Mouse (Mus musculus) olfactory bulb, adult 2 months (tissue): Measurements from ENCODE around the gene Shld1. TPM values are rescaled to one million over a fixed set of nuclear protein-coding genes. Genes with fewer than 3 reads are reported as not detected.

ENCODE experiments used
- H3K27ac ChIP-seq: fragments of 200-500 bp; 2 replicates; pipeline ENCODE4 v1.5.1; 2012; ENCODE audit warnings: low read depth, low read length; ENCODE audit not compliant: insufficient read depth
- H3K4me1 ChIP-seq: fragments of 200-500 bp; 2 replicates; pipeline ENCODE4 v1.6.1; 2012; ENCODE audit warnings: low read length; ENCODE audit not compliant: control insufficient read depth, insufficient read depth
- H3K4me3 ChIP-seq: fragments of 200-500 bp; 2 replicates; pipeline ENCODE4 v1.5.1; 2012; ENCODE audit warnings: mild to moderate bottlenecking, low read depth, low read length, moderate library complexity; ENCODE audit not compliant: insufficient read depth
- CTCF ChIP-seq: fragments of 200-500 bp; IDR thresholded peaks from 2 replicates; pipeline ENCODE4 v1.5.1; 2012; ENCODE audit warnings: low read depth, mild to moderate bottlenecking, low read length, moderate library complexity; ENCODE audit not compliant: insufficient read depth
- POLR2A ChIP-seq: fragments of 200-500 bp; IDR thresholded peaks from 2 replicates; pipeline ENCODE4 v1.6.1; 2012; ENCODE audit warnings: mild to moderate bottlenecking, low read depth, low read length, moderate library complexity; ENCODE audit not compliant: insufficient read depth
- WGBS: fragments of 180-500 bp; shearing (Covaris S2); methylation state at CpG from one replicate; pipeline ENCODE4 v1.1.7; 2018; 5-methylcytosine and 5-hydroxymethylcytosine counted together
- polyA plus RNA-seq: library from polyadenylated mRNA; stranded (reverse); fragments of >200 nt; gene quantifications from 2 replicates; pipeline ENCODE4 v1.2.4, GENCODE M21; 2012; ENCODE audit warnings: low replicate concordance; ENCODE audit not compliant: missing spikeins, insufficient read depth, insufficient read length

Shld1 gene
- polyA plus RNA-seq, 1 experiment, result not detected

DNA sequence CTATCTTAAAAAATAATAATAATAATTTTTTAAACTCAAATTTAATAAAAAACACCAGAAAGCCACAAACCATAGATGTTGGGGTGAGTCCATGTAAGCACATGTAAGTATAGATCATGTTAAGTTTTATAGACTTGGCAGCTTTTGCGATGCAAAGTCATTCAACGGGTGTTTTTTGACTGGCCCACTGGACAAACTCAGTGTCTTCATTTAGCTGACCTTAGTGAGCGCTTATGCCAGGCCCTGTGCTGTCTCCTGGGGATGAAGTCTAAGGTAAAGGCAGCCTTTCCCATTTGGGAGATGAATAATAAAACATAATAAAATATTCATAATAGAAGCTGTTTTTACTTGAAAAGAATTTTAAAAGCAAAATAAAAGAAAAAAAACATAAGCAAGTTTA, 28.2 kb downstream of the Shld1 start:
- Histone ChIP-seq H3K27ac (no peak overlapping the region), H3K4me1 (peaks cover 16% of the 10 kb centered on the region), H3K4me3 (no peak overlapping the region)
- TF ChIP-seq POLR2A, result no peak
- no peak for TF ChIP-seq CTCF
- WGBS, result 88% methylated on average over 3 of the region's 3 CpGs

DNA sequence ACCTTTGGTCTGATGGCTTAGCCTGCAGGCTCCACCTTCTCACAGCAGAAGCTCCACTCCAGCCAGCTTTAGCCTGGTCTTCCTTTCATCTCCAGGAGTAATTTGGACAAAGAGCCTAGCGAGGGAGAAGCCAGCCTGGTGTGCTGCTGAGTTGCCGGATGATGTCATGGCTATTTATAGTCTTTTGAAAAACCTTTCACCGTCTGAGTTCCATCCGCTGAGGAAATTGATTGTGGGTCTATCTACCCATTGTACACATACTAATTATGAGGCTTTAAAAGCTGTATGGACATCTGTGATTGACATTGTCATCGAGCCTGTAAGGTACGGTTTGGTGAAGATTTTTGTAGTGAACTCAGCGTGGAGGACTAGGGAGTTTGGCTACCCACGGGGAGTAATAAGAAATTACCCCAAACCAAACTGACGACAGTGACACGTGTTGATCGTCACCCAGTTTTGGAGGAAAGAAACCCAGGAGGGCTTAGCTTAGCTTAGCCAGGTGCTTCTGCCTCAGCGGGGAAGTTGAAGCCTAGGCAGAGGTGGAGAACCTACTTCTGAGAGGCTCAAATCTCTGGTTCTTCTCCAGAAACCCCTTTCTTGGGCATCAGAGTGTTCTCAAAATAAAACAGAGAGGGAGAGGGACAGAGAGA, 28.8 kb downstream of the Shld1 start:
- Histone ChIP-seq H3K4me3 (no peak overlapping the region), H3K4me1 (peaks cover 16% of the 10 kb centered on the region), H3K27ac (peak overlapping the region; percentile 36)
- TF ChIP-seq CTCF (no peak), POLR2A (no peak)
- 30% methylated on average over 12 of the region's 12 CpGs for WGBS

DNA sequence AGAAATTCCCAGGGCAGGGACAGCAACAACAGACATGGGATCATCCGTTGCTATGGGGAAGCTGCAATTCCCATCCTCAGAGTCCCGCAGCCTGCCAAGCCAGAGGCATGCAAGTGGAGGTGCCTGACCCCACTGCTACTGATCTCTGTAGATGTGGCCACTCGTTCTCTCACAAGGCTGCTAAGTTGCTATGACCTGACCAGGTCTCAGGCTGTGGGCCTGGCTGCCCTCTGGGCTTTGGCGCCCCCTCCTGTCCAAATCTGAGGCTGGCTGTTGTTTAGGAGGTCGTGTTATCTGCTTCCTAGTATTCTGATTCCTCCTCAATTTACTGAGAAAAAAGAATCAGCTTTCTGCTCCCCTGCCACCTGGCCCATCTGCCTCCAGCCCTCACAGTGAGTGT, 29.4 kb downstream of the Shld1 start:
- H3K4me1 ChIP-seq, result peaks cover 19% of the 10 kb centered on the region
- peak overlapping the region; percentile 36; the same call in 1 of the 2 replicates for H3K27ac ChIP-seq
- H3K4me3 ChIP-seq, result no peak overlapping the region
- WGBS, result 35% methylated on average over 5 of the region's 5 CpGs
- TF ChIP-seq CTCF, result peak; percentile 60
- TF ChIP-seq POLR2A, result no peak

DNA sequence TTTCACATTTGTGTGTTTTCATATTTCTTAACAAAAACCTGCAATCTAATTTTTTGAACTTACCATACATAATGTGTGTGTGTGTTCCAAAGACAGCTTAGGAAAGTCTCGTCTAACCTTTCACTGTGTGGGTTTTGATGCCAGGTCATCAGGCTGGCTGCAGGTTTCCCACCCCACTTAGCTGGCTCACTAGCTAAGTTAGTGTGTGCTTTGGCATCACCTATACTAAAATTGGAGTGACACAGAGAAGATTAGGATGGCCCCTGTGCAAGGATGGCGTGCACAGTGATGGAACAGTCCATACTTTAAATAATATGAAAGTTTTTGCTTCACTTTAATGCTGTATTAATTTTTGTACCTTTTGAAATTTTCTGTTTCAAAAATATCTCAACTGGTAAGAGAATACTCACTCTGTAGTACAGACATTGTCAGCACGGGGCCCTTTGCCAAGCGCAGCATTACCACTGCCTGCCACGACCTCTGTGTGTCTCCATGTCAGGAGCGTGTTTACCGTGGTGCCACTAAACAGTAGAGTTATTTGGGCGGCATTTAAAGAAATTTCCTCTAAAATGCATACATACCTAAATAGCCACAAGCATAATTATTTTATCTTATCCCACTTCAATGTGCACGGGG, 30.3 kb downstream of the Shld1 start:
- 90% methylated on average over 9 of the region's 9 CpGs for WGBS
- no peak overlapping the region for H3K27ac ChIP-seq
- H3K4me3 ChIP-seq, result no peak overlapping the region
- H3K4me1 ChIP-seq, result peaks cover 20% of the 10 kb centered on the region
- TF ChIP-seq CTCF, result no peak
- TF ChIP-seq POLR2A, result no peak

DNA sequence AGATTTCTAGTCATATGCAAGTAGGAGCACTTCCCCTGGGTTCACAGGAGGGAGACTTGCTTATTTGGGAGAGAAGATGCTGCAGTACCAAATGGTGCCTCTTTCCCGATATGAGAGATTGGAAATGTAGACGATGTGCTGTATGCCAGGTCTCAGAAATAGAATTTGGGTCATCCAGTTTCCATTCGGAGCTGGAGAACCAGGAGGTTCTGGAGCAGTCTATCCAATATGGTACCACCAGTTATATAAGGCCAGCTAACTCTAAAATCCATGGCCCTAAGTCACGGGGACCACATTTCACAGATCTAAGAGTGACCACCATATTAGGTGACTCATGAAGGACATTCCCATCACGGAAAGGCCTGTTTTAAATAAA, 30.8 kb downstream of the Shld1 start:
- TF ChIP-seq CTCF, result no peak
- no peak for TF ChIP-seq POLR2A
- H3K4me1 ChIP-seq, result peaks cover 19% of the 10 kb centered on the region
- WGBS, result 90% methylated on average over 5 of the region's 5 CpGs
- H3K4me3 ChIP-seq, result no peak overlapping the region
- no peak overlapping the region for H3K27ac ChIP-seq

DNA sequence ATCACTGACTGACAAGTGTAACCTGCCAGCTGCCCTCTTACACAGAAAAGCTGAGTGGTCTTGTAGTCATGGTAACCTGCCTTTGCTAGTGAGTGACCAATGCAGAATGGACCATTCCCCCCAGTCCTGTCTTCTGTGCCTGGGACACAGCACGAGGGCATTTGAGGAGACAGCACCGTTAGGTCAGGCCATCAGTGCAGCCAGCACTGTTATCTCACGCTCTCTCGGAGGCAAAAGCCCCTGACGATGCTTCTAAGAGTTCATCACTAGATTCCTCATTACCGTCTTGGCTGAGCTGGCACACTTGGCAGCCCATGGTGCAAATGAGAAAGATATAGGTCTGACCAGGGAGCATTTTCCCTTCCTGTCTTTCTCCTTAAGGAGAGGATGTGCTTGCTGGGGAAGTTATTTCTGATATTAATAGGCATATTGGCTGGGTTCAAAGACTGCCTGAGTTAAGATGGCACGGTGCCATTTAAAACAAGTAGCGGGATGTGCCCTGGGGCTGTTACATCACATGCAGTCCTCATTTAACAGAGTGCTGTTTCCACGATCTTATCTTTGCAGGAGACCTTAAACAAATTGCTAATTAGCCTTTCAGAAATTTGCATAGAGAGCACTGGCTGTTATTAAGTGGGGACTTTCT, 34.3 kb downstream of the Shld1 start:
- Histone ChIP-seq H3K27ac (no peak overlapping the region), H3K4me1 (peaks cover 9% of the 10 kb centered on the region), H3K4me3 (no peak overlapping the region)
- TF ChIP-seq CTCF, result no peak
- no peak for TF ChIP-seq POLR2A
- WGBS, result 31% methylated on average over 9 of the region's 9 CpGs

DNA sequence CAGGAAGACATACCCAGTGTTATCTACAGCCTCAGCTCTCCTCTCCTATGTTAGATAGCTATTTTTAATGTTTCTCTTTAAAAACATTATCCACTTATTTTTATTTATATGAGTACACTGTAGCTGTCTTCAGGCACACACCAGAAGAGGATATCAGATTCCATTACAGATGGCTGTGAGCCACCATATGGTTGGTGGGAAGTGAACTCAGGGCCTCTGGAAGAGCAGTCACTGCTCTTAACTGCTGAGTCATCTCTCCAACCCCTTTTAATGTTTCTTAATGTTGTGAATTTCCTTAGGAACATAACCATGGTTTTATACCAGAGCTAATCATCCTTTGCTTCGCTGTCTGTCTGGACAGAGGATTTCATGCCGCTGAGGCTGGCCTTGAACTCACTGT, 35.1 kb downstream of the Shld1 start:
- no peak overlapping the region for H3K4me3 ChIP-seq
- TF ChIP-seq CTCF (no peak), POLR2A (no peak)
- WGBS, result 99% methylated on average over 2 of the region's 2 CpGs
- no peak overlapping the region for H3K27ac ChIP-seq
- H3K4me1 ChIP-seq, result peaks cover 5% of the 10 kb centered on the region

DNA sequence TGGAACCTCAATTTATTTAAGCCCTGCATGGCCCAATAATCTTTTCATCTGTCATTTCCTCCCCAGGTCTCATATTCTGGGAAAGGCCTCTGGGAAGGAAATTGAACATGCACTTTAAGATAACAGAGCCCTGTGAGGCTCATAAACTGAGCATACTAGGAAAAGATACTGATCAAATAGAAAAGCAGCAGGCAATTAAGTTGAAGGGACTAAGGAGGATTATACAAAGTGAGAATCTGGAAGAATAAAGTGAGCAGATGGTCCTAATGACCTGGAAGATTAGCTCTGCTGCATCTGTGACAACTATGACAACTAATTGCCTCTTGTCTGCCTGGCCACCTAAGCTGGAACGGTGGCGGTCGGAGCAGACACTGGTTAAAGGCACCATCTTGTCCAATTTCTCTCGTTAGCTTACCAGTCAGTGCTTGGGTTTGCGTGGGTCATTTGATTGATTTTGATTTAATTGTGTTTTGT, 37.3 kb downstream of the Shld1 start:
- no peak for TF ChIP-seq CTCF
- no peak for TF ChIP-seq POLR2A
- Histone ChIP-seq H3K27ac (no peak overlapping the region), H3K4me3 (no peak overlapping the region), H3K4me1 (peaks cover 5% of the 10 kb centered on the region)
- 71% methylated on average over 5 of the region's 5 CpGs for WGBS

DNA sequence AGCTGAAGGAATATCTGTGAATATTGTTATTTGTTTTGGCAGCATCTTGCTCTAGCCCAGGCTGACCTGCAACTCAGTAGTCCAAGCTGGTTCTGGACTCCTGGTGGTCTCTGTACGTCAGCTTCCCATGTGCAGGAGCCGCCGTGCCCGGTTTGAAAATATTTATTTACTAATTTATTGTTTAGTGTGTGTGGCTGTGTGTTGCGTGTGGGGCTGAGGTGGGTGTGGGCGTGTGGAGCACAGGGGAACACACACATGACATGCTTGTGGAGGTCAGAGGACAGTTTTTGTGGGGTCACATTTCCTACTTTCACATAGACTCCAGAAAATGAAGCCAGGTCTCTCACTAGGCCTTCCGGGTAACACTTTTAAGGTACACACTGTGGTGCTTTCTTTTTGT, 37.8 kb downstream of the Shld1 start:
- H3K27ac ChIP-seq, result no peak overlapping the region
- H3K4me1 ChIP-seq, result peaks cover 5% of the 10 kb centered on the region
- H3K4me3 ChIP-seq, result no peak overlapping the region
- 92% methylated on average over 7 of the region's 7 CpGs for WGBS
- TF ChIP-seq POLR2A, result no peak
- no peak for TF ChIP-seq CTCF
